Mouse (Mus musculus): Measurements from ENCODE around the gene Ppp1r9a. TPM values are rescaled to one million over a fixed set of nuclear protein-coding genes. Genes with fewer than 3 reads are reported as not detected.

Gene Ppp1r9a
- polyA plus RNA-seq, 1 experiment, result 8.9 TPM

DNA sequence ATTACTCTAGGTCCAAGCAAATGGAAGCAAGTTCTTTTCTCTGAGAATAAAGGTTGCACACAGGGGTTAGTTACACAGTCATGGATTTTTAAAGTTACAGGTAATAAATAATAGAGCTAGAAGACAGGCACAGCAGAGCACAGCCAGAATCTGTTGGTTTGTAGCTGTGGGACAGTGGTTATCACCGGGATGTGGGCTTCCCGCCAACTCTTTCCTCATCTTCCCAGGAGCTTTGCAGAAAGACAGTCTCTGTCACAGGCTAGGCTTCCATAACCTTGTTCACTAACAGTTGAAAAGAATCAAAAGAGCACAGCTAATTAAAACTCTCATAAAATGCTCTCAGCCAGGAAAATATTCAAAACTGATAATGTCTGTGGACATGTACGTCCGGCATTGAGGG is 248.5 kb downstream of the Ppp1r9a start:
- no peak overlapping the region for H3K4me3 ChIP-seq (ENCODE audit: insufficient read depth, low read depth, low read length)
- H3K27ac ChIP-seq (replicated peaks; ENCODE audit: low read depth, low read length), result no peak overlapping the region
- peaks cover 5% of the 10 kb centered on the region; the same call in 1 of the 2 replicates for H3K4me1 ChIP-seq (ENCODE audit: control insufficient read depth, insufficient read depth, insufficient read length, low read length)

DNA sequence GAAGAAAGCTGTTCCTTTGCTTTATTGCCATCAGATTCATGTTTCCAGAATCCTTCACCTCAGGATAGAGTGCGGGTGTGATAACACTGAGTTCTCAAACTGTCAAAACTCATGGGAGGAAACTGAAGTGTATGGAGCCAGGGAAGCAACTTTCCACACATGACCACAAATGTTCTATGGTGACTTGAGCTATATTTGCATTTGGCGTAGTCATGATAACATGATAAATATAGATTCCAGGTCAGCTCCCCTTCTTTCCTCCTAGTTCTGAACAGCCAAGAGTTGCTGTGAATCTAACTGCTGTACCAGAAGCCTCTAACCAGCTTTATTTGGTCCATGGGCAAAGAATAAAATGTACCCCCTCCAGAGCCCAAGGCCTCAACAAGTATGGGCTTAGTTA is 249.5 kb downstream of the Ppp1r9a start:
- Histone ChIP-seq H3K27ac (replicated peaks; ENCODE audit: low read depth, low read length) (no peak overlapping the region), H3K4me3 (ENCODE audit: insufficient read depth, low read depth, low read length) (no peak overlapping the region), H3K4me1 (ENCODE audit: control insufficient read depth, insufficient read depth, insufficient read length, low read length) (peaks cover 5% of the 10 kb centered on the region; the same call in 1 of the 2 replicates)

DNA sequence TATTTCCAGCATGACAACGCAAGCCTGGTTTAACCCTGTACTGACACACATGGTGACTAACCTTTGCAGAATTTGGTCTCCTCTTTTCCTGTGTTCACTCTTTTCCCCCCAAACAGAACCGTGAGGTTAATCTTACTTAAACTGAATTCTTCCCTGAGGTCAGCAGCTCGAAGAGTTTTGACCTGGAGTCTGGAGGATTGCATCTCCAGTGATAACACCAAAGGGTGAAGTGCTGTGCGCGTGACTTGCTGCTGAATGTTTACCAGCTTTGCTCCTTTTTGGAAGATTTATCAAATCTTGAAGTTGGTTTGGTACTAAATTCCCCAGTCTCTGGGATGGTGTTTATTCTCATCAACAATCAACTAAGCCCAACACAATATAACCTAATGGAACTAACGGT is 252.1 kb downstream of the Ppp1r9a start:
- Histone ChIP-seq H3K27ac (replicated peaks; ENCODE audit: low read depth, low read length) (no peak overlapping the region), H3K4me3 (ENCODE audit: insufficient read depth, low read depth, low read length) (no peak overlapping the region), H3K4me1 (ENCODE audit: control insufficient read depth, insufficient read depth, insufficient read length, low read length) (peaks cover 5% of the 10 kb centered on the region; the same call in 1 of the 2 replicates)

DNA sequence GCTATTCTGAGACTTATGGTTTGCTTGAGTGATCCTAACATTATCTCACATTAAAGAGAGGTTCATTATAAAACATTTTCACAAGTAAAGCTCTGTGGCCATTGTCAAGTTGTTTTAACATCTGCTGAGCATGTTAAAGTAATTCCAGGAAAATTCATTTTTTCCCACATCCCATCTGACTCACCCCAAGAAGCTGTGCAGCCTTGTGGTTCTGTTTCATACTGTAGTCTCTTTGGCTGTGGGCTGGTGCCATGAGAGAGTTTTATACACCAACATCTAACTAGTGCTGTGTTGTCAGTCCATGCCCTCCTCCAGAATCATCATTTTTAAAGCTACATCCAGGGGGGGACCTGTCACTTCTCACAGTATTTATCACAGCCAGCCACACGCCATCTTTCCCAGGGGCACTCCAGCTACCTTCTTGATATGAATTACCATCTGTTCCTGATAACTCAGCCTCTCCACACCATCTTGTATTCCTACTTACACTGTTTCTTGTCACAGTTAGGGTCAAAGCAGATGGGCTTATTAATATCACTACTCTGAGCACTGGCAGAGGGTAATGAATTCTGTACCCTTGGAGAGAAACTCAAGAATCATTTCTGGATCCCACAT is 252.7 kb downstream of the Ppp1r9a start:
- Histone ChIP-seq H3K4me3 (ENCODE audit: insufficient read depth, low read depth, low read length) (no peak overlapping the region), H3K27ac (replicated peaks; ENCODE audit: low read depth, low read length) (no peak overlapping the region), H3K4me1 (ENCODE audit: control insufficient read depth, insufficient read depth, insufficient read length, low read length) (peaks cover 3% of the 10 kb centered on the region; the same call in 1 of the 2 replicates)

DNA sequence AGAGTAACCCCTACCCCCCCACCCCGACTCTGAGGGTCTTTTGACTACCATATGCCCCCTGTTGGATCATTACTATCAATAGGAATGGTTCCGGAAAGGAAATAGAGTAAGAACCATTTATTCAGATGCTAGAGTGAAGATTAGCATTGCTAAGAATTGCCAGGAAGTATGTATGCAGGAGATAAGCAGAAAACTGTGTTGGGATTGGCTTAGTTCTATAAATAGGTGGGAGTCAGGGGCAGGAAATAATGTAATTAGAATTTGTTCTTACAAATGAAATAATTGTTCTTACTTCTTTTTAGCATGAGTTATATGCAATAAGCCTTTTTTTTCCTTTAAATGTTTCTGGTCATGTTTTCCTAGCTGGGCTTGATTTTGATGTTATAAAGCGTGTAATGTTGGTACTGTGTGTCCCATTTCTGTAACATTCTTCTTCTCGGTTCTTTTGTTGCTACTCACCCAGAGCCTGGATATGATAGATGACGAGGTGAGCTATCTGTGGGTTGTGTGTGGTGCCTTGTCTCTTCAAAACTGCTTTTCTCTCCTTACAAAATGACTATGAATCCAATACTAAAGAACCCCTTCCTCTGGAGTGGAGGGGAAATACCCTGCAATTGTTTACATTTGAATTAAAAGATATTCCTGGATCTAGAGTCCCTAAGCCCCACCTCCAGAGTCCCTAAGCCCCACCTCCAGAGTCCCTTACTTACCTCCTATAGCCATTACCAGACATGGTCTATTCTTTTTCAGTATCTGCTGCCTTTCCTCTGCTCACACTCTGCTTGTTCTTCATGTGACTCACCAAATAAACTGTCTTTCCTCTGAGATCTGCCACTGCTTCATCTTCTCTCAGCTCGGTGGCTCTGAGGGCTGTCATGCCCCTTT is 254.1 kb downstream of the Ppp1r9a start:
- Histone ChIP-seq H3K4me1 (ENCODE audit: control insufficient read depth, insufficient read depth, insufficient read length, low read length) (no peaks in the 10 kb centered on the region; the same call in none of the 2 replicates), H3K4me3 (ENCODE audit: insufficient read depth, low read depth, low read length) (no peak overlapping the region), H3K27ac (replicated peaks; ENCODE audit: low read depth, low read length) (no peak overlapping the region)

DNA sequence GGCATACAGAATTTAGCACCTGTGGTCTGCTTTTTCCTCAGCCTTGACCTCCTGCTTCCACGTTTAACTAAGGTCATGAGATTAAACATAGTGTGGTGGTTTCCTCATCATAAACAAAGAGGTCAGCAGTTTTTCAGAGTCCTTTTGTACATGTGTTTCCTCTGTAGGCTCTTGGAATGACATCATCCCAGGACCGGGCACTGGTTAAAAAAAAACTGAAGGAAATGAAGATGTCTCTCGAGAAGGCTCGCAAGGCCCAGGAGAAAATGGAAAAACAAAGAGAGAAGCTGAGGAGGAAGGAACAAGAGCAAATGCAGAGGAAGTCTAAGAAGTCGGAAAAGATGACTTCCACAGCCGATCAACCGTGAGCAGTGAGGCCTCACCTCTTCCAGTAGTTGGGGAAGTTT is 256.7 kb downstream of the Ppp1r9a start:
- no peak overlapping the region for H3K4me3 ChIP-seq (ENCODE audit: insufficient read depth, low read depth, low read length)
- H3K27ac ChIP-seq (replicated peaks; ENCODE audit: low read depth, low read length), result no peak overlapping the region
- no peaks in the 10 kb centered on the region; the same call in none of the 2 replicates for H3K4me1 ChIP-seq (ENCODE audit: control insufficient read depth, insufficient read depth, insufficient read length, low read length)

DNA sequence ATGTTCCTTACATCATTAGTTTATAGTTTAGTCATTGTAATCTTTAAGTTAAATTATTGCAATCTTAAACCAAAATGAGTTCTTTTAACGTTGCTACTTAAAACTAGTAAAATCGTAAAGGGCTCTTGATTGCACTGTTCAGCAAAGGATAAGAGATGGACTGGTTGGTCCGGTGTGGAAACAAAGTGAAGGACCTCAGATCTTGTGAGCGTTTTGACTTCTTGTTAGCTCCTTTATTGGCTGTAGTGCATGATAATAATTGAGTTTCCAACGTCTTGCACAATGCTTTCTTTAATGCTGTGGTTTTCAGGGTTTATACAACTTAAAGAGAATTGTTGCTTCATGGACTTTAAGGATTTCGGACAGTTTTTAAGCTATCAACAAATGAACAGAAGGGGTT is 259.3 kb downstream of the Ppp1r9a start:
- no peak overlapping the region for H3K4me3 ChIP-seq (ENCODE audit: insufficient read depth, low read depth, low read length)
- H3K27ac ChIP-seq (replicated peaks; ENCODE audit: low read depth, low read length), result no peak overlapping the region
- H3K4me1 ChIP-seq (ENCODE audit: control insufficient read depth, insufficient read depth, insufficient read length, low read length), result peaks cover 2% of the 10 kb centered on the region

DNA sequence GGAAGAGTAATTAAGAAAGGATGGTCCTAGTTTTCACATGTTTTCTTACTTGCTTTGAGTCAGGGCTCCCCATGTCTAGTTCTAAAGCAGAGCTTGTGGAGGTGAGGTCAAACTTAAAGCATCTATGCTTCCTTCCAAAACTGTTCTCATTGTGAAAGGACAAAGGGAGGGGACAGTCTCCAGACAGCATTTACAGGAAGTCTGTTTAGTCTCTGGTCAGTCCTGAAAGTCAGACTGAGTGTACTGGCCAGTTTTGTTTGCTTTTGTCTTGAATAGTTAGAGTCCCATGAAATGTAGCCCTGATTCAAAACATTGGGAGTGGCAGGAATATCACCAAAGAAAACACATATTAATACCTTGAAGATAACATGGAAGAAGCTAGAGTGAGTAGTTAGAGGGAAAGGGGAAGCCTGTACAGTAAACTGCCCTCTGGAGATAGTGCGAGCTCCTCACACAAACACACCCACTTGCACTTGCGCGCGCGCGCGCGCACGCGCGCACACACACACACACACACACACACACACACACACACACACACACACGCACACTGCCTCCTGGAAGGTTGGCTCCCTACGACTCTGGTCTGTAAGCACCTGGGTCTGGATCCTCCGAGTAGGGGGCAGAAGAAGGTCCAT is 260.9 kb downstream of the Ppp1r9a start:
- peaks cover 7% of the 10 kb centered on the region for H3K4me1 ChIP-seq (ENCODE audit: control insufficient read depth, insufficient read depth, insufficient read length, low read length)
- no peak overlapping the region for H3K4me3 ChIP-seq (ENCODE audit: insufficient read depth, low read depth, low read length)
- H3K27ac ChIP-seq (replicated peaks; ENCODE audit: low read depth, low read length), result no peak overlapping the region

DNA sequence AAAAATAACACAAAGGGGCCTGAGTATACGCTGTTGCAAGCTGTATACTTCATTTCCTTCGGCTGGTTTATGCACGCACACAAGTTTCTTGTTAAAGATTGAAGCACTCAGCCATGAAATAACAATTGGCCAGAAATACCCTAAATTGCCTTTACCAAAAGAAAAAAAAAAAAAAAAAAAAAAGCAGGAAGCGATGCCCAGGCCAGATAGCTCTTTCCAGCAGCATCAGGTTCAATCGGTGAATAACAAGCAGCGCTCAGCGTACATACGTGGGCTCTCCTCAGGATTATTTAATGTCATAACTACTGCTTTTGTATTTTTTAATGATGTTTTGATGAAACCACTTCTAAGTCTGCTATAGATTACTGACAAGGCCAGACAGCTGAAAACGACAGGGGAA is 262.1 kb downstream of the Ppp1r9a start:
- Histone ChIP-seq H3K27ac (replicated peaks; ENCODE audit: low read depth, low read length) (no peak overlapping the region), H3K4me1 (ENCODE audit: control insufficient read depth, insufficient read depth, insufficient read length, low read length) (peaks cover 7% of the 10 kb centered on the region), H3K4me3 (ENCODE audit: insufficient read depth, low read depth, low read length) (no peak overlapping the region)

DNA sequence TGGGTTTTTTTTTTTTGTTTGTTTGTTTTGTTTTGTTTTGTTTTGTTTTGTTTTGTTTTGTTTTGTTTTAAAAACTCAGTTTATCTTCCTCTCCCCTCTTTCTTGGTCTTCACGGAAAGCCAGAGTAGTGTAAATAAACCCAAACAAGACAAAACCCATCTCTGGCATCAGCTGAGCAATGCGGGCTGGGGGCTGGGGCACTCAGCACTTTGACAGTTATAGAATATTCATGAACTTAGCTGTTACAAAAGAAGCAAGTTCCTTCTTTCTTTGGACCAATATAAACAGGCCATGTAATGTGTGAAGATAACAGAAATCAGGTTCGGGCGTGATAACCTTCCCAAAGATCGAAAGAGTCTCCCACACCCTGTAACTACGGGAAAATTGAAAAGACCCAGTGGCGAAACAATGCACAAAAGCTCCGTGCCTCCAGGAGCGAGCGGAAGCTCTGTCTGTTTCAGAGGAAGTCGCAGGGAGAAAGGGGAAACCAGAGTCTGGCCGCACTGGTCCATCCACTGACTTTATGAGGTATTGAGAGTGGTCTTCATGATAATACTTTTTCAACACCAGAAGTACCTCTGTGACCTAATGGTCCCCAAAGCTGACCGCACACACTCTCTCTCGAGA is 264.4 kb downstream of the Ppp1r9a start:
- Histone ChIP-seq H3K4me1 (ENCODE audit: control insufficient read depth, insufficient read depth, insufficient read length, low read length) (peaks cover 7% of the 10 kb centered on the region), H3K4me3 (ENCODE audit: insufficient read depth, low read depth, low read length) (peak overlapping the region; percentile 27), H3K27ac (replicated peaks; ENCODE audit: low read depth, low read length) (no peak overlapping the region)

DNA sequence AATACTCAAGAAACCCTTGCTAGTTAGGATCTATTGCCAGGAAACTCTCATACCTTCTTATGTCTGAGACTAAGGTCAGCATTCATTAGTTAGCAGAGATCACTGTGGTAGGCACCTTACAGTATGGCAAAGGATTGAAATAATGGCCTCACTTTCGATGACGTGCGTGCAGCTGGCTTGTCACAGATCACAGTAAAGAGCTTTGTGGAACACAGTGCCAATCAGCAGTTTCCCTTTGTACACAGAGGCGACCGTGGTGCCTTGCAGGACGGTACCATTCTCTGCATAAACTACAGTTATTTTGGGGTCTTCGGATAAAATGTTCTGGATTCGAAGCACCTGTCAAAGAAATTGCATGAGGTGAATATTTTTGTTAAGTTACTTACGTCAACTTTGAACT is 265.4 kb downstream of the Ppp1r9a start:
- Histone ChIP-seq H3K4me1 (ENCODE audit: control insufficient read depth, insufficient read depth, insufficient read length, low read length) (peaks cover 7% of the 10 kb centered on the region), H3K27ac (replicated peaks; ENCODE audit: low read depth, low read length) (no peak overlapping the region), H3K4me3 (ENCODE audit: insufficient read depth, low read depth, low read length) (no peak overlapping the region)

DNA sequence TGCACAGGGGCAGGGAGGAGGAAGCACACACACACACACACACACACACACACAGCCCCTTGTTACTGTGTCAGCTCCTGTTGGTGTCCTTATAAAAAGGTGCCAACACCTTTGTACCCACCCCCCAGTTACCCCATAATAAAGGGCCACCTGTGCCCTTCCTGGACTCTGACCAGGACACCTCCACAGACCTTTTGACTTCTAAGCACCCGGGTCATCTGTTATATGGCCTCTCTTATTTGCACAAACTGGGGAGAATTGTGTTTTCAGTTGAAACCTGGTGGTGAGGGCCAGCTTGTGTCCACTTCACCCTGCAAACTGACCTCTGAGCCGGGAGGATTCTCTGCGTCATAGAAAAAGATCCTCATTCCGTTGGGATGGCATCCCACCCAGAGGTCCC is 268.7 kb downstream of the Ppp1r9a start:
- Histone ChIP-seq H3K27ac (replicated peaks; ENCODE audit: low read depth, low read length) (no peak overlapping the region), H3K4me1 (ENCODE audit: control insufficient read depth, insufficient read depth, insufficient read length, low read length) (0 out of 2 replicates have a peak, but pooled peaks cover 5% of the 10 kb centered on the region), H3K4me3 (ENCODE audit: insufficient read depth, low read depth, low read length) (no peak overlapping the region)

DNA sequence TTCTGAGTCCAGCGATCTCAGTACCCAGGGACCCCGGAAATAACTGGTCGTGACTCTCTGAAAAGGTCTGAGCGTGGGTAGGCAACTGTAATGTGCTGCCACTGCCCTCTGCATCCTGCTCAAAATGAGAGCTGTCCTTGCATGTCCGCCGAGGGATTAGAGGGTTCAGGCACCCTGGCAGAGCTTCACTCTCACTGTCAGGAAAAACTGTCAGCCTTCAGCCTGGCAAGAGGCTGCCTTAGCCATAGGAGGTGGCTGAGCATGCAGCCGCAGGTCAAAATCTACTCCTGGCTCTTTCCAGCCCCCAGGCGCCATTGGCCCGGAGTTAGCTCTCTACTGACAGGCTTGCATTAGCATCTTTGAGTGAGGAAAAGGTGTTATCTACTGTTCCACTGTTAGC is 269.9 kb downstream of the Ppp1r9a start:
- H3K27ac ChIP-seq (replicated peaks; ENCODE audit: low read depth, low read length), result no peak overlapping the region
- no peak overlapping the region for H3K4me3 ChIP-seq (ENCODE audit: insufficient read depth, low read depth, low read length)
- 0 out of 2 replicates have a peak, but pooled peaks cover 2% of the 10 kb centered on the region for H3K4me1 ChIP-seq (ENCODE audit: control insufficient read depth, insufficient read depth, insufficient read length, low read length)

DNA sequence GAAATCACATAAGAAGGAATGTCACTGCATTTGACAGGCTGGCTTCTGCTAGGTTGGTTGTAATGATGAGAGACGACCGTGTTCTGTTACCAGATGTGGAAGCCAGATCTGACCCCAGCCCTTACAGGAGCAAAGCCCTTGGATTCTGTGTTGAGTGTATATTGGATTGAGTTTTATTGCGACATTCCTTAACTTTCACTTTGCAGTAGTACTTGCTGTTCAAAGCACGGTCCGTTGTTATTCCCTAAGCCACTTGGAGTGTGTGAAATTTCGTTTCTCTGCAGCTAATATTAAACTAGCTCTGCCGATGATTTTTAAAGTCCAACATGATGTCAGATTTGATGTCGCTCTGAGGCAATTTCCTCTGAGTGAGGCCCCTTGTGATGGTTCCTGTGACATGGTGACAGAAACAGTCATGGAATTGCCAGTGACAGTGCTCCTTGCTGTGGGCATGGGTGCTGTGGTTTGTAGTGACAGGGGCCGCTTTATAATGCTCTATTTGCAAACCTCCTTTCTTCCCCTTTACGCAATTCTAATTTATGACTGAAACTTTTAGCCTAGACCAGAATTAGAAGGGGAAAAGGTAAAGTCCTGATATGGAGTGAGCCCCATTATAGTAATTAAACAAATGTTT is 271.6 kb downstream of the Ppp1r9a start:
- no peaks in the 10 kb centered on the region for H3K4me1 ChIP-seq (ENCODE audit: control insufficient read depth, insufficient read depth, insufficient read length, low read length)
- H3K4me3 ChIP-seq (ENCODE audit: insufficient read depth, low read depth, low read length), result no peak overlapping the region
- no peak overlapping the region for H3K27ac ChIP-seq (replicated peaks; ENCODE audit: low read depth, low read length)

Measured in brown adipose tissue, adult 24 weeks (tissue).